Mouse (Mus musculus) megakaryocyte, embryonic 14.5 days (primary cell): ENCODE measurements at regions not wholly inside any gene's neighbourhood (a gene's known extent, or its start where the extent isn't known, plus 50 kb on each side); places are given as distances from the start of the nearest gene placed in this dataset.

Experiments used
- FLI1 ChIP-seq: IDR thresholded peaks from 2 replicates; pipeline ENCODE4 v1.6.1; 2012; ENCODE audit warnings: low read length, inconsistent platforms, mixed read lengths
- GATA1 ChIP-seq: IDR thresholded peaks from 3 replicates; pipeline ENCODE4 v1.6.1; 2012; ENCODE audit warnings: mixed read lengths, low read length, inconsistent platforms, borderline replicate concordance

- TF ChIP-seq GATA1: no peak
- no peak for TF ChIP-seq FLI1
Observed at GRCm38 (mm10) chr11:35024448-35024847, 96.6 kb upstream of the Slit3 start.
